Mouse (Mus musculus): ENCODE results near the gene Gm10912.
"Not testable (repeated sequence)": the region's sequence is repeated elsewhere in the genome, so short reads cannot be mapped to it uniquely, and the experiment has no call there.

Gm10912 gene

GRCm38 (mm10) chr2:104068450-104068849, 2.8 kb downstream of the Gm10912 start, which contains the start of gene Gm10799:
Gene Gm10799 (minus strand): TSS chr2:104068550.
- DNase-seq (ENCODE audit: low spot score), result not testable (repeated sequence)

GRCm38 (mm10) chr2:104069704-104070185, 4.1 kb downstream of the Gm10912 start, which contains the start of gene Cd59b:
Gene Cd59b (plus strand): TSS chr2:104069849.
- peak; percentile 9 for DNase-seq (ENCODE audit: low spot score)

GRCm38 (mm10) chr2:104078285-104078684, 12.7 kb downstream of the Gm10912 start:
- not testable (repeated sequence) for DNase-seq (ENCODE audit: low spot score)

- not testable (repeated sequence) for DNase-seq (ENCODE audit: low spot score)
Observed at GRCm38 (mm10) chr2:104081436-104082050, 15.9 kb downstream of the Gm10912 start.

GRCm38 (mm10) chr2:104082474-104082873, 16.8 kb downstream of the Gm10912 start:
- DNase-seq (ENCODE audit: low spot score), result no peak

GRCm38 (mm10) chr2:104084027-104084426, 18.4 kb downstream of the Gm10912 start:
- DNase-seq (ENCODE audit: low spot score), result not testable (repeated sequence)

- not testable (repeated sequence) for DNase-seq (ENCODE audit: low spot score)
Observed at GRCm38 (mm10) chr2:104087562-104087961, 21.9 kb downstream of the Gm10912 start.

GRCm38 (mm10) chr2:104093305-104093704, 27.7 kb downstream of the Gm10912 start:
- no peak for DNase-seq (ENCODE audit: low spot score)

GRCm38 (mm10) chr2:104095741-104096213, 30.2 kb downstream of the Gm10912 start, which contains the start of gene Cd59a:
Gene Cd59a (plus strand): TSS chr2:104095801.
- DNase-seq (ENCODE audit: low spot score), result peak; percentile 29

- DNase-seq (ENCODE audit: low spot score), result no peak
Observed at GRCm38 (mm10) chr2:104096256-104096655, 30.6 kb downstream of the Gm10912 start.

- DNase-seq (ENCODE audit: low spot score), result not testable (repeated sequence)
Observed at GRCm38 (mm10) chr2:104096796-104097195, 31.2 kb downstream of the Gm10912 start.

GRCm38 (mm10) chr2:104097396-104097795, 31.8 kb downstream of the Gm10912 start:
- not testable (repeated sequence) for DNase-seq (ENCODE audit: low spot score)

GRCm38 (mm10) chr2:104098529-104099230, 33.1 kb downstream of the Gm10912 start:
- no peak for DNase-seq (ENCODE audit: low spot score)

- no peak for DNase-seq (ENCODE audit: low spot score)
Observed at GRCm38 (mm10) chr2:104099231-104099585, 33.6 kb downstream of the Gm10912 start.

- DNase-seq (ENCODE audit: low spot score), result no peak
Observed at GRCm38 (mm10) chr2:104099946-104100345, 34.3 kb downstream of the Gm10912 start.

- DNase-seq (ENCODE audit: low spot score), result no peak
Observed at GRCm38 (mm10) chr2:104104800-104105199, 39.2 kb downstream of the Gm10912 start.

- DNase-seq (ENCODE audit: low spot score), result not testable (repeated sequence)
Observed at GRCm38 (mm10) chr2:104109021-104109420, 43.4 kb downstream of the Gm10912 start.

- no peak for DNase-seq (ENCODE audit: low spot score)
Observed at GRCm38 (mm10) chr2:104109528-104109927, 43.9 kb downstream of the Gm10912 start.

GRCm38 (mm10) chr2:104110031-104110430, 44.4 kb downstream of the Gm10912 start:
- DNase-seq (ENCODE audit: low spot score), result no peak

GRCm38 (mm10) chr2:104111170-104111797, 45.7 kb downstream of the Gm10912 start:
- not testable (repeated sequence) for DNase-seq (ENCODE audit: low spot score)

GRCm38 (mm10) chr2:104113563-104113962, 47.9 kb downstream of the Gm10912 start:
- DNase-seq (ENCODE audit: low spot score), result not testable (repeated sequence)

GRCm38 (mm10) chr2:104114898-104115297, 49.3 kb downstream of the Gm10912 start:
- DNase-seq (ENCODE audit: low spot score), result no peak
